Mouse (Mus musculus) layer of hippocampus, adult 6 months (tissue): ENCODE measurements around the gene Rala. TPM values are rescaled to one million over a fixed set of nuclear protein-coding genes. Genes with fewer than 3 reads are reported as not detected.

Source experiments
- long read RNA-seq, 2 experiments: library from polyadenylated mRNA; unstranded; transcript quantifications; one replicate each; pipeline ENCODE4 v2.0.0; 2019 to 2020
- polyA plus RNA-seq: library from polyadenylated mRNA; unstranded; fragments of <200 nt; fragmentation: Nextera tagmentation; gene quantifications from 2 replicates; pipeline ENCODE4 v1.2.3, GENCODE M21; 2021

Gene Rala
- polyA plus RNA-seq = 113 and 115 TPM in 2 replicates
- long read RNA-seq, experiment 1, transcript Rala-201 (5 exons, 2,688 nt) = major isoform, 105 of 123 reads
- long read RNA-seq, experiment 1, partial matches to known transcripts = 8 of 123 reads
- long read RNA-seq, experiment 1, other reads (novel, unspliced or antisense) = 10 of 123 reads
- long read RNA-seq, experiment 2, transcript Rala-201 (5 exons, 2,688 nt) = major isoform, 289 of 310 reads
- long read RNA-seq, experiment 2, partial matches to known transcripts = 17 of 310 reads
- long read RNA-seq, experiment 2, other reads (novel, unspliced or antisense) = 4 of 310 reads

DNA sequence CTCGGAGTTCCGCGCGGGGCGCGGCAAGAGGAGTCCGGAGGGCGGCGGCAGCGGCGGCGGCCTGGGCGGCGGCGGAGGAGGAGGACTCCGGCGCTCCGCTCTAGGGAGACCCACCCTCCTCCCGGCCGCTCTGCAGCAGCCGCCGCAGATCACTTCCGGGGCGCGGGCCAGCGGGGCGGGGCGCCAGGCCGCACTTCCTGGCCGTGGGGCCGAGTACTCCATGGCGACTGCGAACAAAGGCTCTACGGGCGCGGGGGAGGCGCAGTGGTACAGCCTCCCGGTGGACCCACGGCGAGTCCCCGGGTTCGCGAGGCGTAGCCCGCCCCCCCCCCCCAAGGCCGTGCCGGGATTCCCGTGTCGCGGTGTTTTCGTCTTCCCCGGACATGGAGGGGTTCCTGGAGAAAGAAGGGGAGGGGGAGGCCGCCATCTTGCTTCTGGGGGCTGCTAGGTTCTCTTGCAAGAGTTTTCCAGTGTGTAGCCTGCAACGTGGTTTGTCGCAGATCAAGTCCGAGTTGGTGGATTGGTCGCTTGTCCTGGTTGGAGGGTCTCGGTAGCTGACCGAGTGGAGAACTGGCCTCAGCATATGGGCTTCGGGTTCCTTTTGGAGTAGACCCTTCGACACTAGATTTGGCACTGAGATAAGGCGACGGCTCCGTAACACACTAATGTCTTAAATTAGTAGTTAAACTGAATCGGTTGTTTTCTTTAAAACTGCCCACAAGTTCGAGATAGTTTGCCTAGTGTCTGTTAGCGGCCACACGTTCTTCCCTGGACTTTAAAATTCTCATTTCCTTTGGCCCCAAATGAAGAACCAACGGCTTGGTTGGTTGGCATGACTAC is at the start of gene Rala:
TSS of gene Rala (minus strand) at position 162 of the 840 bp plus-strand sequence.

DNA sequence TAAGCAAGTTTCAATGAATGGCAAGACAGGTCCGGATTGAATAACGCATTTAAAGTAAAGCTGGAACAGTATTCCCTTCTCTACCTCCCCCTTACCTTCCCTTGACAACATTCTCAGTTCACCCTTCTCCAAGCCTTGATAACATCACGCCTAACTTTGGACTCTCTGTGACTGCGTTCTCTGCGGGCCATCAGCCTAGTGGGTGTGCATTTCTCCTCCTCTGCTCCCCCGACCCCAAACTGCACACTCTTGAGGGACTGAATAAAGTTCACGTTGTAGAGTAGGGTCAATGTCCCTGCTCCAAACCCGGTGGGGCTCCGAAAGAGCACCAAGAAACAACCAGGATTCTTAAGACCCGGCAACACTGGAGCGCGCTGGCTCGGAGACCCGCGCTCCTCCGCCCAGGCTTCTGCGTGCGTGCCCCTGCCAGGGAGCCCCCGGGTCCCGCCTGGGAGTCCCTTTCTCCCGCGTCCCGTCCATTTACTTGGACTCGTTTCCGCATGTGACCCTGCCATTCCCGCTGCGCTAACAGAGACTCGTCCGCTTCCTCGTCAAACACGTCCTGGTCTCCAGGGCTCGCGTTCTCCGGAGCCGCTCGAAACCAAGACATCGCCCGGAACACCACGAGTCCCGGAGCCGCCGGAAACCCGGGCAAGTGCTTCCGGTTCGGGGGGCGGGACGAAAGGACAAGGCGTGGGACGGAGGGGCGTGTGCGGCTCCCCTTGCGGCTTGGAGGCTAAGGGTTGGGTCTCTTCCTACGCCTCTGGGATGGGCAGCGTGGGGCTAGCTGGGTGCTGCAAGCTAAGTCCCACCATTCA is 48.9 kb upstream of the Rala start, which contains the start of gene Yae1d1:
TSS of gene Yae1d1 (minus strand) at position 653 of the 818 bp plus-strand sequence.

Other genes with a start within 250 kb of the Rala start
- 15.5 and 15.7 TPM in 2 replicates for gene Mplkip, start 249.0 kb downstream of the Rala start, polyA plus RNA-seq
- 6.0 and 6.7 TPM in 2 replicates for gene Sugct, start 248.7 kb downstream of the Rala start, polyA plus RNA-seq
- gene Cdk13, start 139.1 kb downstream of the Rala start, polyA plus RNA-seq = 6.0 and 9.2 TPM in 2 replicates
- gene Yae1d1, start 49.1 kb upstream of the Rala start, polyA plus RNA-seq = 60.9 and 64.5 TPM in 2 replicates